Mouse (Mus musculus) limb, embryonic 14.5 days (tissue): Measurements from ENCODE around the gene Comp. TPM values are rescaled to one million over a fixed set of nuclear protein-coding genes. Genes with fewer than 3 reads are reported as not detected.
A peak's percentile ranks its signal among the peaks of the same experiment; 100 is the strongest.

ENCODE experiments used
- ATAC-seq: fragments of 200-750 bp; cut with Nextera tagmentation; 2 replicates; pipeline ENCODE4 v1.8.0; 2017; ENCODE audit warnings: low read depth, moderate number of reproducible peaks, moderate TSS enrichment; ENCODE audit not compliant: low FRiP score
- DNase-seq: peaks from one replicate; pipeline ENCODE4 v3.0.0-alpha.2; 2015; ENCODE audit warnings: low spot score
- H3K27ac ChIP-seq: fragments of 300-500 bp; sonication (generic); replicated peaks from 2 replicates; pipeline ENCODE4 v1.5.1; 2014; ENCODE audit warnings: low read depth, mild to moderate bottlenecking, low read length, moderate library complexity, mixed read lengths
- H3K27me3 ChIP-seq: fragments of 300-500 bp; sonication (generic); 2 replicates; pipeline ENCODE4 v1.6.1; 2014; ENCODE audit warnings: low read length, mixed read lengths; ENCODE audit not compliant: control insufficient read depth, insufficient read depth
- H3K36me3 ChIP-seq: fragments of 300-500 bp; sonication (generic); 2 replicates; pipeline ENCODE4 v1.6.1; 2014; ENCODE audit warnings: mild to moderate bottlenecking, low read length, moderate library complexity, mixed read lengths; ENCODE audit not compliant: control insufficient read depth, insufficient read depth
- H3K4me1 ChIP-seq: fragments of 300-500 bp; sonication (generic); 2 replicates; pipeline ENCODE4 v1.6.1; 2014; ENCODE audit warnings: antibody characterized with exemption, low read length, mixed read lengths; ENCODE audit not compliant: control insufficient read depth, insufficient read depth
- H3K4me2 ChIP-seq: fragments of 300-500 bp; sonication (generic); replicated peaks from 2 replicates; pipeline ENCODE4 v1.6.1; 2014; ENCODE audit warnings: low read depth, mild to moderate bottlenecking, low read length, moderate library complexity; ENCODE audit not compliant: severe bottlenecking
- H3K4me3 ChIP-seq: fragments of 300-500 bp; sonication (generic); replicated peaks from 2 replicates; pipeline ENCODE4 v1.5.1; 2014; ENCODE audit warnings: low read length
- H3K9ac ChIP-seq: fragments of 300-500 bp; sonication (generic); 2 replicates; pipeline ENCODE4 v1.6.1; 2014; ENCODE audit warnings: mild to moderate bottlenecking, low read depth, low read length, moderate library complexity; ENCODE audit not compliant: severe bottlenecking
- H3K9me3 ChIP-seq: fragments of 300-500 bp; sonication (generic); 2 replicates; pipeline ENCODE4 v1.6.1; 2016; ENCODE audit warnings: low read length; ENCODE audit not compliant: control insufficient read depth
- POLR2A ChIP-seq: fragments of 200-500 bp; IDR thresholded peaks from 2 replicates; pipeline ENCODE4 v1.8.0; 2012; ENCODE audit warnings: inconsistent platforms, mild to moderate bottlenecking, moderate library complexity, borderline replicate concordance; ENCODE audit not compliant: insufficient read depth, insufficient read length; ENCODE audit errors: extremely low read depth
- WGBS: fragments of 180-500 bp; shearing (Covaris S2); extraction: QIAGEN DNeasy Blood & Tissue Kit; methylation state at CpG from one replicate; pipeline ENCODE4 v1.1.7; 2014; 5-methylcytosine and 5-hydroxymethylcytosine counted together
- polyA plus RNA-seq, 2 experiments: library from polyadenylated mRNA; depleted of rRNA in 1 of 2; stranded (reverse) in 1 of 2; unstranded in 1 of 2; fragments of >200 nt; fragmentation: Nextera tagmentation in 1 of 2; extraction: Ambion mirVana in 1 of 2; gene quantifications; 2 replicates each; pipeline versions ENCODE4 v1.2.1 to v1.2.3; 2012 to 2014

The Comp gene
- polyA plus RNA-seq, 2 experiments = 46.3 to 136 TPM

GRCm38 (mm10) chr8:70383287-70383686 lies 9.9 kb downstream of the Comp start:
- Histone ChIP-seq H3K4me1 (no peaks in the 10 kb centered on the region), H3K4me3 (no peak overlapping the region), H3K27ac (no peak overlapping the region), H3K36me3 (peaks cover 39% of the 10 kb centered on the region), H3K9me3 (no peaks in the 10 kb centered on the region), H3K27me3 (no peaks in the 10 kb centered on the region), H3K4me2 (no peak overlapping the region), H3K9ac (no peak overlapping the region)
- no peak for TF ChIP-seq POLR2A
- ATAC-seq = peak; percentile 53; the same call in 1 of the 2 replicates
- peak; percentile 74 for DNase-seq
- 42% methylated on average over 3 of the region's 3 CpGs for WGBS

- no peaks in the 10 kb centered on the region for H3K27me3 ChIP-seq
- H3K4me2 ChIP-seq = no peak overlapping the region
- no peak for DNase-seq
- no peak overlapping the region for H3K9ac ChIP-seq
- WGBS = 92% methylated on average over 2 of the region's 2 CpGs
- no peak overlapping the region for H3K27ac ChIP-seq
- no peaks in the 10 kb centered on the region for H3K9me3 ChIP-seq
- peaks cover 64% of the 10 kb centered on the region for H3K36me3 ChIP-seq
- no peak overlapping the region for H3K4me3 ChIP-seq
- H3K4me1 ChIP-seq = no peaks in the 10 kb centered on the region
- TF ChIP-seq POLR2A = no peak
- ATAC-seq = no peak
Measured at GRCm38 (mm10) chr8:70389678-70390077, 16.3 kb downstream of the Comp start.

GRCm38 (mm10) chr8:70393087-70393486 lies 19.7 kb downstream of the Comp start:
- Histone ChIP-seq H3K27me3 (no peaks in the 10 kb centered on the region), H3K4me2 (no peak overlapping the region), H3K4me1 (no peaks in the 10 kb centered on the region), H3K27ac (no peak overlapping the region), H3K9me3 (no peaks in the 10 kb centered on the region), H3K4me3 (no peak overlapping the region), H3K9ac (no peak overlapping the region), H3K36me3 (peaks cover 38% of the 10 kb centered on the region)
- DNase-seq (no peak), ATAC-seq (no peak)
- no peak for TF ChIP-seq POLR2A
- WGBS = 85% methylated on average over 5 of the region's 5 CpGs

DNA sequence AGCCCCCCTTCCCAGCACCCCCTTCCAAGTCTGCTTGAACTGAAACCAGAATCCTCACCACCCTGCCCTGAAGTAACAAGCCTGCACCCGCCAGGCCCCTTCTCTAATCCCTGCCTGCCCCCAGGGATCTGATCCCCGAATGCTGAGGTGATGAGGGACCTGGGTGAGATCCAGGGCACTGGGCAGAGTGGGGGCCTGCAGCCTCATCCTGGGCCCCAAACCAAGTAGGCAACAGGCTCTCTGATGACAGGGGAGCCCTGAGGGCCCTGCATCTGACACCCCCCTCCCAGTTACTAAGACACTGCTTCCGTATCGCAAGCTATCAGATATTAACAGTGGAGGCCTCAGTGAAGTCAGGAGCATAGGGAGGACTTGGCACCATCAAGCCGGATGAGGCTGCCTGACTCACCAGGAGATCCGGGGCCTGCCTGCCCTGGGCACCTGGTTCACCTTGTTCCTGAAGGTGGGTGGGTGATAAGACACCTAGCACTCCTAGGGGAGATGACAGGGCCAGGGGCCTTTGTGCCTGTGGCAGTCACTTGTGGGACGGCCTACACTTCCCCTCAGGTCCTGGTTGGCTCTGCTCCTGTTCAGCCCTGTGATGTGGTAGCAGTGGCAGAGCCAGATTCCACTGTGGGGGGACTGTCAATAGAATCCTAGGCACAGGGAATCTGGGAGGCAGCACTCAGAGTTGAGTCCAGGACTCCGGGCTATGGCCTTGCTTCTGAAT lies 21.1 kb downstream of the Comp start:
- no peak overlapping the region for H3K4me2 ChIP-seq
- no peak overlapping the region for H3K9ac ChIP-seq
- H3K27me3 ChIP-seq = no peaks in the 10 kb centered on the region
- ATAC-seq (no peak), DNase-seq (no peak)
- no peak for TF ChIP-seq POLR2A
- peaks cover 26% of the 10 kb centered on the region for H3K36me3 ChIP-seq
- WGBS = 76% methylated on average over 8 of the region's 8 CpGs
- no peaks in the 10 kb centered on the region for H3K4me1 ChIP-seq
- no peak overlapping the region for H3K4me3 ChIP-seq
- no peak overlapping the region for H3K27ac ChIP-seq
- H3K9me3 ChIP-seq = no peaks in the 10 kb centered on the region

GRCm38 (mm10) chr8:70395649-70396048 lies 22.3 kb downstream of the Comp start:
- TF ChIP-seq POLR2A = no peak
- Histone ChIP-seq H3K9ac (no peak overlapping the region), H3K4me2 (no peak overlapping the region), H3K4me1 (no peaks in the 10 kb centered on the region), H3K4me3 (no peak overlapping the region), H3K36me3 (peaks cover 26% of the 10 kb centered on the region), H3K9me3 (no peaks in the 10 kb centered on the region), H3K27me3 (no peaks in the 10 kb centered on the region), H3K27ac (no peak overlapping the region)
- WGBS = 88% methylated on average over 5 of the region's 5 CpGs
- no peak for DNase-seq
- no peak for ATAC-seq
